Mouse (Mus musculus) stomach, embryonic 15.5 days (tissue): Measurements from ENCODE around the gene Pdzd8. TPM values are rescaled to one million over a fixed set of nuclear protein-coding genes. Genes with fewer than 3 reads are reported as not detected.
A peak's percentile ranks its signal among the peaks of the same experiment; 100 is the strongest.

Experiments
- ATAC-seq: fragments of 200-750 bp; cut with Nextera tagmentation; 2 replicates; pipeline ENCODE4 v1.8.0; 2017; ENCODE audit warnings: low read depth, moderate number of reproducible peaks, moderate TSS enrichment; ENCODE audit not compliant: insufficient read depth, low FRiP score
- H3K27ac ChIP-seq: fragments of 300-500 bp; sonication (generic); 2 replicates; pipeline ENCODE4 v1.5.1; 2015; ENCODE audit warnings: mild to moderate bottlenecking, inconsistent platforms
- H3K27me3 ChIP-seq: fragments of 300-500 bp; sonication (generic); replicated peaks from 2 replicates; pipeline ENCODE4 v1.6.1; 2015; ENCODE audit warnings: inconsistent platforms
- H3K36me3 ChIP-seq: fragments of 300-500 bp; sonication (generic); 2 replicates; pipeline ENCODE4 v1.6.1; 2015; ENCODE audit warnings: inconsistent platforms
- H3K4me1 ChIP-seq: fragments of 300-500 bp; sonication (generic); 2 replicates; pipeline ENCODE4 v1.6.1; 2015; ENCODE audit warnings: inconsistent platforms
- H3K4me2 ChIP-seq: fragments of 300-500 bp; sonication (generic); 2 replicates; pipeline ENCODE4 v1.6.1; 2015; ENCODE audit warnings: mild to moderate bottlenecking, inconsistent platforms
- H3K4me3 ChIP-seq: fragments of 300-500 bp; sonication (generic); replicated peaks from 2 replicates; pipeline ENCODE4 v1.5.1; 2015; ENCODE audit warnings: inconsistent platforms
- H3K9ac ChIP-seq: fragments of 300-500 bp; sonication (generic); 2 replicates; pipeline ENCODE4 v1.6.1; 2015; ENCODE audit warnings: inconsistent platforms
- H3K9me3 ChIP-seq: fragments of 300-500 bp; sonication (generic); 2 replicates; pipeline ENCODE4 v1.6.1; 2016; ENCODE audit warnings: inconsistent platforms
- WGBS: fragments of 180-500 bp; shearing (Covaris S2); methylation state at CpG from one replicate; pipeline ENCODE4 v1.1.7; 2015; 5-methylcytosine and 5-hydroxymethylcytosine counted together
- polyA plus RNA-seq: library from polyadenylated mRNA; unstranded; fragments of >200 nt; fragmentation: Nextera tagmentation; extraction: Ambion mirVana; gene quantifications from 2 replicates; pipeline ENCODE4 v1.2.1, GENCODE M21; 2015

Pdzd8 gene
- polyA plus RNA-seq, 1 experiment from 2014 or later, result 10.6 TPM

DNA sequence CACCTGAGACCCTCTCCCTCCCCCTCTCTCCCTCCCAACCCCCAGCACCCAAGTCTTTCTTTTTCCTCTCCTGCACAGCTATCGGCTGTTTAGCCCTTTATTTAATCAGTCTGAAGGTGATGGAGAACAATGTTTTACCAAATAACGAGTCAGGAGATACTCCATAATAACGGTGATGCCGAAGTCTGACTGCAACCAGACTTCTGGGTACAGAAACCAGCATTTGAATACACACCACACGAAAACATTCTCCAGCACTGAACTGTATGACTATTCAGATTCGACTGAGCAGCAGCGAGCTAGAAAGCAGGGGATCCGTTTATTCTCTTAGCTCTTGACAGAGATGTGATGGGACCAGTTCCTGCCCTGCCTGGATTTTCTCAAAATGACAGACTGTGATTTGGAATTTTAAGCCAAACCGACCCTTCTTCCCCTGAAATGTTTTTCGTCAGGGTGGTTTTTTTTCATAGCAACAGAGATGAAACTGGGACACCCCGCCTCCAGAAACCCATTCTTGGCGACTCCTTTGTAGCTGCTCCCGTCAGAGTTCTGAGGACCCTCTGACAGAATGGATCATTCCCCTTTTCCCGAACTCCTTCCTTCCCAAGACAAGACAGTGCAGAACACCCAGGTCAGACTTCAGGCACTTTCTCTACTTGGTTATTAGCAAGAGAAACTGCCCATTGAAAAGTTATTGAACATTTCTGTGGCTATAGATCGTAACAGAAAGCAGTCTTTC lies 5.7 kb upstream of the Pdzd8 start:
- Histone ChIP-seq H3K4me2 (no peak overlapping the region), H3K27me3 (no peaks in the 10 kb centered on the region), H3K27ac (no peak overlapping the region), H3K9me3 (no peaks in the 10 kb centered on the region), H3K4me1 (no peaks in the 10 kb centered on the region), H3K4me3 (no peak overlapping the region), H3K9ac (no peak overlapping the region), H3K36me3 (no peaks in the 10 kb centered on the region)
- 40% methylated on average over 15 of the region's 15 CpGs for WGBS
- peak; percentile 50; the same call in 1 of the 2 replicates for ATAC-seq

DNA sequence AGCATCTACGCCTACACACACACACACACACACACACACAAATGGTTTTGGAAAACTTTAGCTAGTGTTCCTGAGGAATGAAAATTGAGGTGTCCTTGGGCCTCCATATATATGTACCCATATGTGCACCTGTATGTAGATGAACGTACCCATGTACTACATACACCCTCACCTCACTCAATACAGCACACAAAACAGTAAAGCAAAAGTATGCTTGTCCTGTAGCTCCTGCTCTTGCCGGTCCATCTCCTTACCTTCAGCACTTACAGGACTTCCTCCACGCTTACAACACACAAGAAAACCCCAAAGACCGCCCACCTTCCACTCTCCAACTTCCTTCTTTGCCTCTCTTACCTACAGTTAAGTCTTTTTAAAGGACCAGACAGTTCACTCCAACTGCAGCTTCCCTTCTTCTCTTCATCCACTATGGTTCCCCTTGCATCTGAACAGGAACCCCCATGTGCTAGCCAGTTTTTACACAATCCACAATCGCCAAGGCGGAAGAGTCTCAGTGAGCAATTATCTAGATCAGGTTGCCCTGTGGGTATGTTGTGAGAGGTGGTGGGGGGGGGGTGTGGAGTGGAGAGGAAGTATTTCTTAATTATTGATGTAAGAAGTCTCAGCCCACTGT lies 4.8 kb upstream of the Pdzd8 start:
- Histone ChIP-seq H3K27me3 (no peaks in the 10 kb centered on the region), H3K36me3 (no peaks in the 10 kb centered on the region), H3K27ac (no peak overlapping the region), H3K9ac (no peak overlapping the region), H3K4me2 (no peak overlapping the region), H3K4me3 (no peak overlapping the region), H3K4me1 (no peaks in the 10 kb centered on the region), H3K9me3 (no peaks in the 10 kb centered on the region)
- ATAC-seq, result no peak
- 80% methylated on average over 7 of the region's 7 CpGs for WGBS

- Histone ChIP-seq H3K4me1 (no peaks in the 10 kb centered on the region), H3K36me3 (no peaks in the 10 kb centered on the region)
- WGBS, result 84% methylated on average over 6 of the region's 6 CpGs
These were observed 3.9 kb upstream of the Pdzd8 start for GRCm38 (mm10) chr19:59349329-59349960.

DNA sequence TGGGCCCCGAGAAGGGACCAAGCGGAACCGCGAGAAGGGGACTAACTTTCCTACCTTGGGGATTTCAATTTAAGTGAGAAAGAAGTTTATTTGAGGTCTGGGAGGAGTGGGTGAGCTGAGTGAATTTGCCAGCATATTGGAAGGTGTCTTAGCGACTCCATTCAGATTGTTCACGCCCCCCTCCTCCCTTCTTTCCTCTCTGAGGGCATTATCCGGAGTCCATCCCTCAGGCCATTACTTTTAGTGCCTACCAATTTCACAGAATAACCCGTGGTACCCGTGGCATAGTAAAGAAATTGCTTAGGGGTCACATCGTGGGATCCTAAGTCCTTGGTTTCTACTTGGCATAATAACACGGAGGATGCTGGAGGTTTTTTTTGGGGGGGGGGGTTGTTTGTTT lies 745 bp upstream of the Pdzd8 start:
- Histone ChIP-seq H3K27me3 (no peaks in the 10 kb centered on the region), H3K4me1 (peaks cover 3% of the 10 kb centered on the region), H3K27ac (peak overlapping the region; percentile 92), H3K36me3 (no peaks in the 10 kb centered on the region), H3K9me3 (no peaks in the 10 kb centered on the region), H3K4me3 (peak overlapping the region; percentile 79), H3K9ac (peak overlapping the region; percentile 71), H3K4me2 (peak overlapping the region; percentile 80)
- WGBS, result 4% methylated on average over 11 of the region's 11 CpGs
- ATAC-seq, result no peak

More at GRCm38 (mm10) chr19:59349329-59349960, 3.9 kb upstream of the Pdzd8 start:
- no peak overlapping the region for H3K9ac ChIP-seq
- H3K27ac ChIP-seq, result no peak overlapping the region
- no peaks in the 10 kb centered on the region for H3K27me3 ChIP-seq
- no peaks in the 10 kb centered on the region for H3K9me3 ChIP-seq
- no peak for ATAC-seq
- no peak overlapping the region for H3K4me2 ChIP-seq
- H3K4me3 ChIP-seq, result no peak overlapping the region

GRCm38 (mm10) chr19:59345081-59345657 lies 411 bp downstream of the Pdzd8 start:
- Histone ChIP-seq H3K27me3 (no peaks in the 10 kb centered on the region), H3K4me2 (peak overlapping the region; percentile 86), H3K9ac (peak overlapping the region; percentile 78), H3K36me3 (no peaks in the 10 kb centered on the region), H3K4me3 (peak overlapping the region; percentile 79), H3K9me3 (no peaks in the 10 kb centered on the region), H3K4me1 (peaks cover 3% of the 10 kb centered on the region), H3K27ac (peak overlapping the region; percentile 92)
- ATAC-seq, result peak; percentile 63
- WGBS, result 1% methylated on average over 66 of the region's 70 CpGs

GRCm38 (mm10) chr19:59344304-59344711 lies 1.3 kb downstream of the Pdzd8 start:
- Histone ChIP-seq H3K4me1 (peaks cover 3% of the 10 kb centered on the region), H3K4me2 (peak overlapping the region; percentile 86), H3K36me3 (no peaks in the 10 kb centered on the region), H3K9me3 (no peaks in the 10 kb centered on the region), H3K27ac (0 out of 2 replicates have a peak overlapping the region, but pooled peaks have one; percentile 92), H3K4me3 (peak overlapping the region; percentile 79), H3K27me3 (no peaks in the 10 kb centered on the region), H3K9ac (peak overlapping the region; percentile 78)
- WGBS, result 0% methylated on average over 14 of the region's 14 CpGs
- ATAC-seq, result no peak

GRCm38 (mm10) chr19:59342964-59343363 lies 2.6 kb downstream of the Pdzd8 start:
- H3K4me2 ChIP-seq, result peak overlapping the region; percentile 86
- peaks cover 3% of the 10 kb centered on the region for H3K4me1 ChIP-seq
- no peak overlapping the region for H3K9ac ChIP-seq
- peak overlapping the region; percentile 20 for H3K4me3 ChIP-seq
- no peak overlapping the region for H3K27ac ChIP-seq
- no peak for ATAC-seq
- 25% methylated on average over 2 of the region's 2 CpGs for WGBS
- H3K36me3 ChIP-seq, result no peaks in the 10 kb centered on the region
- H3K27me3 ChIP-seq, result no peaks in the 10 kb centered on the region
- H3K9me3 ChIP-seq, result no peaks in the 10 kb centered on the region

GRCm38 (mm10) chr19:59339908-59340307 lies 5.7 kb downstream of the Pdzd8 start:
- Histone ChIP-seq H3K27me3 (no peaks in the 10 kb centered on the region), H3K36me3 (no peaks in the 10 kb centered on the region), H3K9ac (no peak overlapping the region), H3K4me1 (peaks cover 3% of the 10 kb centered on the region), H3K4me3 (no peak overlapping the region), H3K4me2 (no peak overlapping the region), H3K27ac (no peak overlapping the region), H3K9me3 (no peaks in the 10 kb centered on the region)
- ATAC-seq, result no peak
- WGBS, result 73% methylated on average over 3 of the region's 3 CpGs

GRCm38 (mm10) chr19:59337872-59338681 lies 7.5 kb downstream of the Pdzd8 start:
- WGBS, result 87% methylated on average over 3 of the region's 3 CpGs
- no peak for ATAC-seq
- Histone ChIP-seq H3K27ac (no peak overlapping the region), H3K36me3 (no peaks in the 10 kb centered on the region), H3K4me2 (no peak overlapping the region), H3K4me1 (no peaks in the 10 kb centered on the region), H3K9ac (no peak overlapping the region), H3K27me3 (no peaks in the 10 kb centered on the region), H3K4me3 (no peak overlapping the region), H3K9me3 (no peaks in the 10 kb centered on the region)

- 95% methylated on average over 1 of the region's 1 CpGs for WGBS
- Histone ChIP-seq H3K27ac (no peak overlapping the region), H3K27me3 (no peaks in the 10 kb centered on the region), H3K9me3 (no peaks in the 10 kb centered on the region), H3K4me1 (no peaks in the 10 kb centered on the region), H3K36me3 (no peaks in the 10 kb centered on the region), H3K4me3 (no peak overlapping the region), H3K4me2 (no peak overlapping the region), H3K9ac (no peak overlapping the region)
- ATAC-seq, result no peak
These were observed 8.9 kb downstream of the Pdzd8 start for GRCm38 (mm10) chr19:59336655-59337054.

- Histone ChIP-seq H3K27me3 (no peaks in the 10 kb centered on the region), H3K27ac (no peak overlapping the region), H3K9me3 (no peaks in the 10 kb centered on the region), H3K4me1 (no peaks in the 10 kb centered on the region), H3K36me3 (no peaks in the 10 kb centered on the region), H3K4me3 (no peak overlapping the region), H3K4me2 (no peak overlapping the region), H3K9ac (no peak overlapping the region)
- ATAC-seq, result no peak
These were observed 14.8 kb downstream of the Pdzd8 start for GRCm38 (mm10) chr19:59330816-59331225.
